In genomic region chr8:120699079-120699478, GRCm38 (mm10) we compare ENCODE assay signal across 18 mouse cellular contexts. TPM values are rescaled to one million over a fixed set of nuclear protein-coding genes. Genes with fewer than 3 reads are reported as not detected.
DNase-seq lines count a peak whose midpoint lies in the region; ATAC-seq lines count a peak whose summit lies in the region.
"Had no signal": no experiment of that assay in that cellular context is flagged by ENCODE, and none has a peak within 500 bp of the region (broad histone marks: within the 10 kb centered on the region; RNA-seq: fewer than 3 reads in every experiment).

No protein-coding gene starts in this region.

- WGBS in heart, embryonic 13.5 days: 53% methylated on average over 6 of the region's 6 CpGs
- 71% methylated on average over 6 of the region's 6 CpGs for WGBS in heart, embryonic 11.5 days (ENCODE audit: insufficient replicate concordance)
- WGBS in kidney, embryonic 15.5 days: 60% methylated on average over 6 of the region's 6 CpGs

- peaks cover 6% of the 10 kb centered on the region; the same call in 1 of the 2 replicates for H3K9me3 ChIP-seq in heart, embryonic 13.5 days
- no peaks in the 10 kb centered on the region for H3K9me3 ChIP-seq in heart, embryonic 11.5 days (replicated peaks; ENCODE audit: control insufficient read depth, low read length)
- no peaks in the 10 kb centered on the region for H3K9me3 ChIP-seq in kidney, embryonic 15.5 days (replicated peaks)
- H3K9me3 ChIP-seq: hindbrain, embryonic 13.5 days; liver, embryonic 12.5 days; neural tube, embryonic 12.5 days had no signal

- H3K27ac ChIP-seq in heart, embryonic 13.5 days (replicated peaks): peak overlapping the region; percentile 71
- no peak overlapping the region for H3K27ac ChIP-seq in heart, embryonic 11.5 days (ENCODE audit: low read depth, low read length)
- H3K27ac ChIP-seq in kidney, embryonic 15.5 days: peak overlapping the region; percentile 66
- H3K27ac ChIP-seq: hindbrain, embryonic 13.5 days; liver, embryonic 12.5 days; neural tube, embryonic 12.5 days had no signal

- no peak overlapping the region for H3K4me2 ChIP-seq in heart, embryonic 13.5 days
- H3K4me2 ChIP-seq in heart, embryonic 11.5 days: no peak overlapping the region
- H3K4me2 ChIP-seq in kidney, embryonic 15.5 days: no peak overlapping the region
- H3K4me2 ChIP-seq: hindbrain, embryonic 13.5 days; liver, embryonic 12.5 days; neural tube, embryonic 12.5 days had no signal

- no peak for ATAC-seq in heart, embryonic 13.5 days (ENCODE audit: extremely low read depth, insufficient number of reproducible peaks, low FRiP score, low TSS enrichment)
- no peak for ATAC-seq in heart, embryonic 11.5 days (replicated peaks; ENCODE audit: insufficient number of reproducible peaks, low FRiP score, low TSS enrichment)
- no peak for ATAC-seq in kidney, embryonic 15.5 days (replicated peaks; ENCODE audit: low FRiP score)
- no peak for ATAC-seq in granulocyte monocyte progenitor cell, adult 5-6 weeks (replicated peaks; ENCODE audit: poor library complexity, severe bottlenecking)
- ATAC-seq: midbrain, embryonic 16.5 days had no signal

- H3K4me3 ChIP-seq in heart, embryonic 13.5 days: no peak overlapping the region
- no peak overlapping the region for H3K4me3 ChIP-seq in heart, embryonic 11.5 days (ENCODE audit: low read depth, low read length)
- H3K4me3 ChIP-seq in kidney, embryonic 15.5 days (replicated peaks): no peak overlapping the region
- H3K4me3 ChIP-seq: hindbrain, embryonic 13.5 days; liver, embryonic 12.5 days; neural tube, embryonic 12.5 days had no signal

- H3K4me1 ChIP-seq in heart, embryonic 13.5 days: peaks cover 42% of the 10 kb centered on the region
- H3K4me1 ChIP-seq in heart, embryonic 11.5 days (ENCODE audit: control insufficient read depth, insufficient read depth, low read length): peaks cover 14% of the 10 kb centered on the region
- peaks cover 43% of the 10 kb centered on the region for H3K4me1 ChIP-seq in kidney, embryonic 15.5 days
- H3K4me1 ChIP-seq: neural tube, embryonic 12.5 days had no signal

- H3K9ac ChIP-seq in heart, embryonic 13.5 days: no peak overlapping the region
- no peak overlapping the region for H3K9ac ChIP-seq in heart, embryonic 11.5 days (ENCODE audit: low read depth, low read length)
- H3K9ac ChIP-seq in kidney, embryonic 15.5 days: no peak overlapping the region
- H3K9ac ChIP-seq: hindbrain, embryonic 13.5 days; liver, embryonic 12.5 days; neural tube, embryonic 12.5 days had no signal

- H3K36me3 ChIP-seq in heart, embryonic 13.5 days: no peaks in the 10 kb centered on the region
- no peaks in the 10 kb centered on the region for H3K36me3 ChIP-seq in heart, embryonic 11.5 days (ENCODE audit: control insufficient read depth, insufficient read depth, low read length)
- H3K36me3 ChIP-seq in kidney, embryonic 15.5 days: no peaks in the 10 kb centered on the region
- H3K36me3 ChIP-seq: hindbrain, embryonic 13.5 days; liver, embryonic 12.5 days; neural tube, embryonic 12.5 days had no signal

- H3K27me3 ChIP-seq in heart, embryonic 13.5 days (replicated peaks): peaks cover 34% of the 10 kb centered on the region; the same call in 1 of the 2 replicates
- H3K27me3 ChIP-seq in heart, embryonic 11.5 days (ENCODE audit: control insufficient read depth, insufficient read depth, low read length): no peaks in the 10 kb centered on the region
- H3K27me3 ChIP-seq in kidney, embryonic 15.5 days: peaks cover 19% of the 10 kb centered on the region; the same call in 1 of the 2 replicates
- H3K27me3 ChIP-seq: neural tube, embryonic 12.5 days had no signal

- DNase-seq in kidney, adult 8-10 months: no peak
- peak; percentile 16 for DNase-seq in lung, postnatal 36 days
- no peak for DNase-seq in lung, postnatal 10 days
- DNase-seq in thymus, postnatal 14 days: no peak
- DNase-seq: B cell, adult 2 months; cerebellum, adult 18-20 months; layer of hippocampus, postnatal 36 days; left cerebral cortex, postnatal 4 days; right cerebral cortex, postnatal 25 days had no signal

RNA-seq across cellular contexts. Expression of gene Emc8, which starts 30.7 kb away (rescaled TPM):
- polyA plus RNA-seq in heart, embryonic 13.5 days (2015; fragmentation: Nextera tagmentation; extraction: Ambion mirVana): 164 and 174 TPM in 2 replicates
- 202 and 221 TPM in 2 replicates for polyA plus RNA-seq in heart, embryonic 11.5 days (2014; fragmentation: Nextera tagmentation; extraction: Ambion mirVana)
- 250 and 266 TPM in 2 replicates for polyA plus RNA-seq in kidney, embryonic 15.5 days (2015; fragmentation: Nextera tagmentation; extraction: Ambion mirVana)
- total RNA-seq in granulocyte monocyte progenitor cell, adult 5-6 weeks (2014; fragmentation: Nextera tagmentation): 34.9 and 56.5 TPM in 2 replicates
- 36.5 and 61.2 TPM in 2 replicates for total RNA-seq in granulocyte monocyte progenitor cell, adult 5-6 weeks (2017)

RNA-seq across cellular contexts. Expression of gene Cox4i1, which starts 31.1 kb away (rescaled TPM):
- 1,738 and 2,034 TPM in 2 replicates for polyA plus RNA-seq in heart, embryonic 13.5 days (2015; fragmentation: Nextera tagmentation; extraction: Ambion mirVana)
- 1,603 and 1,668 TPM in 2 replicates for polyA plus RNA-seq in heart, embryonic 11.5 days (2014; fragmentation: Nextera tagmentation; extraction: Ambion mirVana)
- 1,138 and 1,220 TPM in 2 replicates for polyA plus RNA-seq in kidney, embryonic 15.5 days (2015; fragmentation: Nextera tagmentation; extraction: Ambion mirVana)
- 1,083 and 1,131 TPM in 2 replicates for total RNA-seq in granulocyte monocyte progenitor cell, adult 5-6 weeks (2014; fragmentation: Nextera tagmentation)
- total RNA-seq in granulocyte monocyte progenitor cell, adult 5-6 weeks (2017): 462 and 506 TPM in 2 replicates

RNA-seq across cellular contexts. Expression of gene Gm27021, which starts 31.2 kb away (rescaled TPM):
- 2.0 and 2.3 TPM in 2 replicates for polyA plus RNA-seq in heart, embryonic 13.5 days (2015; fragmentation: Nextera tagmentation; extraction: Ambion mirVana)
- 1.9 and 2.0 TPM in 2 replicates for polyA plus RNA-seq in heart, embryonic 11.5 days (2014; fragmentation: Nextera tagmentation; extraction: Ambion mirVana)
- polyA plus RNA-seq in kidney, embryonic 15.5 days (2015; fragmentation: Nextera tagmentation; extraction: Ambion mirVana): 2.8 and 3.0 TPM in 2 replicates
- total RNA-seq in granulocyte monocyte progenitor cell, adult 5-6 weeks (2014; fragmentation: Nextera tagmentation): not detected in 2 replicates
- not detected in 2 replicates for total RNA-seq in granulocyte monocyte progenitor cell, adult 5-6 weeks (2017)
- total RNA-seq: gastrocnemius, postnatal 4 days; layer of hippocampus, postnatal 36 days had no signal

RNA-seq across cellular contexts. Expression of gene Irf8, which starts 37.1 kb away (rescaled TPM):
- polyA plus RNA-seq in heart, embryonic 13.5 days (2015; fragmentation: Nextera tagmentation; extraction: Ambion mirVana): 7.1 and 7.9 TPM in 2 replicates
- polyA plus RNA-seq in heart, embryonic 11.5 days (2014; fragmentation: Nextera tagmentation; extraction: Ambion mirVana): 3.2 and 3.9 TPM in 2 replicates
- polyA plus RNA-seq in kidney, embryonic 15.5 days (2015; fragmentation: Nextera tagmentation; extraction: Ambion mirVana): 9.6 and 11.5 TPM in 2 replicates
- 213 and 215 TPM in 2 replicates for total RNA-seq in granulocyte monocyte progenitor cell, adult 5-6 weeks (2014; fragmentation: Nextera tagmentation)
- total RNA-seq in granulocyte monocyte progenitor cell, adult 5-6 weeks (2017): 171 and 196 TPM in 2 replicates

RNA-seq across cellular contexts. Expression of gene 1190005I06Rik, which starts 51.6 kb away (rescaled TPM):
- polyA plus RNA-seq in heart, embryonic 13.5 days (2015; fragmentation: Nextera tagmentation; extraction: Ambion mirVana): 3.3 and 3.6 TPM in 2 replicates
- polyA plus RNA-seq in heart, embryonic 11.5 days (2014; fragmentation: Nextera tagmentation; extraction: Ambion mirVana): 3.5 and 4.6 TPM in 2 replicates
- polyA plus RNA-seq in kidney, embryonic 15.5 days (2015; fragmentation: Nextera tagmentation; extraction: Ambion mirVana): 3.0 and 4.0 TPM in 2 replicates
- not detected in 2 replicates for total RNA-seq in granulocyte monocyte progenitor cell, adult 5-6 weeks (2014; fragmentation: Nextera tagmentation)
- total RNA-seq in granulocyte monocyte progenitor cell, adult 5-6 weeks (2017): 0.60 TPM in 1 of 2 replicates, not detected in the other
